Mouse (Mus musculus): ENCODE results near the gene Lmntd1. TPM values are rescaled to one million over a fixed set of nuclear protein-coding genes. Genes with fewer than 3 reads are reported as not detected.
A peak's percentile ranks its signal among the peaks of the same experiment; 100 is the strongest.

Lmntd1 gene
- total RNA-seq, 2 experiments from 2014 or later = not detected

GRCm38 (mm10) chr6:145397881-145398280, 216.2 kb downstream of the Lmntd1 start:
- ATAC-seq (replicated peaks; ENCODE audit: poor library complexity, severe bottlenecking) = no peak

- no peak for ATAC-seq (replicated peaks; ENCODE audit: poor library complexity, severe bottlenecking)
Measured at GRCm38 (mm10) chr6:145396534-145396933, 217.6 kb downstream of the Lmntd1 start.

GRCm38 (mm10) chr6:145390421-145390820, 223.7 kb downstream of the Lmntd1 start:
- ATAC-seq (replicated peaks; ENCODE audit: poor library complexity, severe bottlenecking) = no peak

GRCm38 (mm10) chr6:145389904-145390303, 224.2 kb downstream of the Lmntd1 start:
- ATAC-seq (replicated peaks; ENCODE audit: poor library complexity, severe bottlenecking) = no peak

GRCm38 (mm10) chr6:145387378-145387777, 226.7 kb downstream of the Lmntd1 start:
- ATAC-seq (replicated peaks; ENCODE audit: poor library complexity, severe bottlenecking) = no peak

- ATAC-seq (replicated peaks; ENCODE audit: poor library complexity, severe bottlenecking) = no peak
Measured at GRCm38 (mm10) chr6:145382586-145383380, 231.3 kb downstream of the Lmntd1 start.

- ATAC-seq (replicated peaks; ENCODE audit: poor library complexity, severe bottlenecking) = no peak
Measured at GRCm38 (mm10) chr6:145380961-145381360, 233.2 kb downstream of the Lmntd1 start.

GRCm38 (mm10) chr6:145379175-145379574, 234.9 kb downstream of the Lmntd1 start:
- ATAC-seq (replicated peaks; ENCODE audit: poor library complexity, severe bottlenecking) = no peak

GRCm38 (mm10) chr6:145378689-145379088, 235.4 kb downstream of the Lmntd1 start:
- peak; percentile 23; the same call in 1 of the 2 replicates for ATAC-seq (replicated peaks; ENCODE audit: poor library complexity, severe bottlenecking)

- ATAC-seq (replicated peaks; ENCODE audit: poor library complexity, severe bottlenecking) = no peak
Measured at GRCm38 (mm10) chr6:145374372-145374771, 239.7 kb downstream of the Lmntd1 start.

- ATAC-seq (replicated peaks; ENCODE audit: poor library complexity, severe bottlenecking) = peak; percentile 43
Measured at GRCm38 (mm10) chr6:145373712-145374221, 240.4 kb downstream of the Lmntd1 start.

GRCm38 (mm10) chr6:145372066-145372465, 242.1 kb downstream of the Lmntd1 start:
- ATAC-seq (replicated peaks; ENCODE audit: poor library complexity, severe bottlenecking) = no peak

GRCm38 (mm10) chr6:145371586-145371985, 242.5 kb downstream of the Lmntd1 start:
- ATAC-seq (replicated peaks; ENCODE audit: poor library complexity, severe bottlenecking) = no peak

GRCm38 (mm10) chr6:145370302-145370701, 243.8 kb downstream of the Lmntd1 start:
- ATAC-seq (replicated peaks; ENCODE audit: poor library complexity, severe bottlenecking) = no peak

GRCm38 (mm10) chr6:145369290-145369689, 244.8 kb downstream of the Lmntd1 start:
- ATAC-seq (replicated peaks; ENCODE audit: poor library complexity, severe bottlenecking) = no peak

GRCm38 (mm10) chr6:145366488-145366887, 247.6 kb downstream of the Lmntd1 start:
- ATAC-seq (replicated peaks; ENCODE audit: poor library complexity, severe bottlenecking) = no peak

- no peak for ATAC-seq (replicated peaks; ENCODE audit: poor library complexity, severe bottlenecking)
Measured at GRCm38 (mm10) chr6:145363698-145364097, 250.4 kb downstream of the Lmntd1 start.

- no peak for ATAC-seq (replicated peaks; ENCODE audit: poor library complexity, severe bottlenecking)
Measured at GRCm38 (mm10) chr6:145361109-145361694, 252.9 kb downstream of the Lmntd1 start.

- peak; percentile 35; the same call in 1 of the 2 replicates for ATAC-seq (replicated peaks; ENCODE audit: poor library complexity, severe bottlenecking)
Measured at GRCm38 (mm10) chr6:145359470-145360430, 254.4 kb downstream of the Lmntd1 start.

GRCm38 (mm10) chr6:145358001-145358400, 256.1 kb downstream of the Lmntd1 start:
- ATAC-seq (replicated peaks; ENCODE audit: poor library complexity, severe bottlenecking) = no peak
